Mouse (Mus musculus): Measurements from ENCODE around the gene Clcc1.

- TF ChIP-seq CTCF (IDR thresholded peaks at IDR 0.05; ENCODE audit: borderline replicate concordance, extremely low read depth, insufficient read depth, insufficient read length), result no peak
- TF ChIP-seq POLR2A (IDR thresholded peaks at IDR 0.05; ENCODE audit: borderline replicate concordance, extremely low read depth, insufficient read depth, insufficient read length, poor library complexity, severe bottlenecking), result no peak
Measured at GRCm38 (mm10) chr3:108726413-108726812, 72.7 kb downstream of the Clcc1 start.

Measured in brain, embryonic 14.5 days (tissue).